ENCODE assay signal across 9 mouse cellular contexts in genomic region chr2:158207848-158208247, GRCm38 (mm10). TPM values are rescaled to one million over a fixed set of nuclear protein-coding genes. Genes with fewer than 3 reads are reported as not detected.
DNase-seq lines count a peak whose midpoint lies in the region; ATAC-seq and TF ChIP-seq lines count a peak whose summit lies in the region.
"Had no signal": no experiment of that assay in that cellular context is flagged by ENCODE, and none has a peak within 500 bp of the region (broad histone marks: within the 10 kb centered on the region; RNA-seq: fewer than 3 reads in every experiment).

No protein-coding gene starts in this region.

- WGBS in kidney, postnatal 0 days = 7% methylated on average over 12 of the region's 12 CpGs
- WGBS in liver, embryonic 11.5 days = 15% methylated on average over 12 of the region's 12 CpGs

- no peak overlapping the region for H3K27ac ChIP-seq in kidney, postnatal 0 days
- H3K27ac ChIP-seq in liver, embryonic 11.5 days (ENCODE audit: low read depth, low read length) = no peak overlapping the region
- H3K27ac ChIP-seq: heart, embryonic 13.5 days had no signal

- H3K4me3 ChIP-seq in kidney, postnatal 0 days (replicated peaks; ENCODE audit: low read depth, low read length) = no peak overlapping the region
- H3K4me3 ChIP-seq in liver, embryonic 11.5 days (ENCODE audit: low read depth, low read length) = no peak overlapping the region
- H3K4me3 ChIP-seq: heart, embryonic 13.5 days had no signal

- TF ChIP-seq CTCF in kidney, postnatal 0 days (IDR thresholded peaks at IDR 0.05; ENCODE audit: low read depth) = peak; percentile 93

- ATAC-seq in kidney, postnatal 0 days (replicated peaks; ENCODE audit: low FRiP score, low read depth) = peak; percentile 6; the same call in 1 of the 2 replicates
- no peak; the same call in 1 of the 2 replicates for ATAC-seq in liver, embryonic 11.5 days (replicated peaks; ENCODE audit: low FRiP score)
- peak; percentile 59; the same call in 1 of the 2 replicates for ATAC-seq in neutrophil, adult 5-6 weeks (ENCODE audit: extremely low read depth, insufficient number of reproducible peaks, low FRiP score, poor library complexity, severe bottlenecking)

- intact Hi-C loops in gastrocnemius, postnatal 14 days (cut with DNase I; ENCODE audit: low total_unique reads) = loop anchor here (2.0 to 10.0 kb wide), 2 partner anchors 53 to 603 kb away; no protein-coding TSS in a partner anchor

- H3K9ac ChIP-seq in kidney, postnatal 0 days (ENCODE audit: low read depth, low read length) = no peak overlapping the region
- no peak overlapping the region for H3K9ac ChIP-seq in liver, embryonic 11.5 days (ENCODE audit: low read depth, low read length)
- H3K9ac ChIP-seq: heart, embryonic 13.5 days had no signal

- no peak overlapping the region for H3K4me2 ChIP-seq in kidney, postnatal 0 days (ENCODE audit: low read length)
- H3K4me2 ChIP-seq in liver, embryonic 11.5 days = no peak overlapping the region
- H3K4me2 ChIP-seq: heart, embryonic 13.5 days had no signal

- peaks cover 10% of the 10 kb centered on the region for H3K4me1 ChIP-seq in kidney, postnatal 0 days (replicated peaks; ENCODE audit: insufficient read depth, low read length)
- peaks cover 3% of the 10 kb centered on the region for H3K4me1 ChIP-seq in liver, embryonic 11.5 days (replicated peaks; ENCODE audit: control insufficient read depth, insufficient read depth, low read length)

- no peaks in the 10 kb centered on the region for H3K27me3 ChIP-seq in kidney, postnatal 0 days (ENCODE audit: insufficient read depth, low read length)
- no peaks in the 10 kb centered on the region for H3K27me3 ChIP-seq in liver, embryonic 11.5 days (replicated peaks; ENCODE audit: control insufficient read depth, insufficient read depth, low read length)

- no peaks in the 10 kb centered on the region for H3K9me3 ChIP-seq in kidney, postnatal 0 days (replicated peaks; ENCODE audit: low read length)
- no peaks in the 10 kb centered on the region for H3K9me3 ChIP-seq in liver, embryonic 11.5 days (ENCODE audit: control insufficient read depth, low read length)
- H3K9me3 ChIP-seq: heart, embryonic 13.5 days had no signal

- H3K36me3 ChIP-seq in kidney, postnatal 0 days (ENCODE audit: insufficient read depth, low read length) = no peaks in the 10 kb centered on the region
- no peaks in the 10 kb centered on the region for H3K36me3 ChIP-seq in liver, embryonic 11.5 days (ENCODE audit: control insufficient read depth, insufficient read depth, low read length)
- H3K36me3 ChIP-seq: heart, embryonic 13.5 days had no signal

- peak; percentile 67 for DNase-seq in CD4-positive helper T cell, adult 2 months (ENCODE audit: low read depth, low spot score)
- peak; percentile 85 for DNase-seq in NIH3T3 (ENCODE audit: low read depth)
- peak; percentile 67 to 89 for DNase-seq in cerebellum, postnatal 4 days (ENCODE audit: low spot score in 2 of 2)
- DNase-seq in gastrocnemius, postnatal 14 days = peak; percentile 73
- peak; percentile 84 for DNase-seq in kidney, postnatal 0 days (ENCODE audit: low spot score)
- DNase-seq in liver, embryonic 11.5 days (ENCODE audit: low spot score) = peak; percentile 57
- peak; percentile 69 for DNase-seq in urinary bladder, postnatal 14 days (ENCODE audit: low spot score)

RNA-seq across cellular contexts. Expression of gene D630003M21Rik, which starts 21.2 kb away (rescaled TPM):
- total RNA-seq in gastrocnemius, postnatal 14 days (2021) = 1 to 10 TPM; 3.3 to 4.2 TPM
- polyA plus RNA-seq in kidney, postnatal 0 days (2015; fragmentation: Nextera tagmentation; extraction: Ambion mirVana) = 4.0 and 4.7 TPM in 2 replicates
- polyA plus RNA-seq in liver, embryonic 11.5 days (2014; fragmentation: Nextera tagmentation; extraction: Ambion mirVana) = 0.53 and 0.81 TPM in 2 replicates
- total RNA-seq in neutrophil, adult 5-6 weeks (2017) = not detected in 2 replicates

RNA-seq across cellular contexts. Expression of gene Bpi, which starts 50.0 kb away (rescaled TPM):
- total RNA-seq in gastrocnemius, postnatal 14 days (2021) = not detected
- polyA plus RNA-seq in kidney, postnatal 0 days (2015; fragmentation: Nextera tagmentation; extraction: Ambion mirVana) = 0.08 and 0.12 TPM in 2 replicates
- polyA plus RNA-seq in liver, embryonic 11.5 days (2014; fragmentation: Nextera tagmentation; extraction: Ambion mirVana) = not detected in 2 replicates
- not detected in 2 replicates for total RNA-seq in neutrophil, adult 5-6 weeks (2017)
- polyA plus RNA-seq: heart, embryonic 13.5 days had no signal
